Mouse (Mus musculus): ENCODE data around the gene Ctns. TPM values are rescaled to one million over a fixed set of nuclear protein-coding genes. Genes with fewer than 3 reads are reported as not detected.

Gene Ctns
- total RNA-seq, 2 experiments from 2014 or later = 8.3 to 13.3 TPM

GRCm38 (mm10) chr11:73198190-73198589, 652 bp downstream of the Ctns start:
- intact Hi-C loops (cut with DNase I) = loop anchor here (2.0 kb wide), 2 partner anchors 21 to 59 kb away; partner anchors contain the start of genes Emc6, Haspin and Tax1bp3
- no peak for DNase-seq

DNA sequence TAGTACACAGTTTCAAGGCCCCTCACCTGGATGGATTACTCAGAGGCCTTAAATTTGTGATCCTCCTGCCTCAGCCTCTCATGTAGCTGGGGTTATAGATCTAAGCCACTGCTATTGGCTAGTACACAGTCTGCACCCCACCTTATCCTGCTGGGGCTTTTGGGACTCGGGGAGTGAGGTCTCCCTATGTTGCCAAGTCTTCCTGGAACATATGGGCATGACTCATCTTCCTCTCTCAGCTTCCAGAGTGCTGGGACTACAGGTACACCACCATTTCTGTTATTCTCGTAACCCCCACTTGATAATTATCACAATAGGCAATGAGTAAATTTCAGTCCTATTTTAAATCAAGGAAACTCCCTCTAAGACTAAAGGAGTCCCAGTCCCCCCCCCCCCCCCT, 4.4 kb downstream of the Ctns start:
- intact Hi-C loops (cut with DNase I) = no loop called here
- no peak for DNase-seq

DNA sequence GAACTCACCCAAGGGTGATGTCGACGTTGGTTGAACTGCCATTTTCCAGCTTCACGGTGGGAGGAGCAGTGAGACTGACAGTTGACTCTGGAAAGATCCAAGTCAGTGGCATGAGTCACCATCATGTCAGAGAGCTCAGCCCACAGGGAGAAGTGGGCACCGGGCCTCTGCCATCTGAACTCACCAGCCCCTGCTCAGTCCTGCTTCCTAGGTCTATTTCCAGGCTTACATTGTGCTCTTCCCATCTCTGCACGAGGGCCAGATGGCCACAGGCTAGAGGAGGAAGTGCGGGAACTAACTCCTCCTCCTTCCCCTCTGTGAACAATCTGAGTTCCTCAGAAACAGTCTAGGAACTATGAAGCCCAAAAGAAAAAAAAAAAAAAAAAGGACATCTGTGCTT, 5.8 kb downstream of the Ctns start:
- intact Hi-C loops (cut with DNase I) = no loop called here
- no peak for DNase-seq

- no peak for DNase-seq
- intact Hi-C loops (cut with DNase I) = no loop called here
Measured at GRCm38 (mm10) chr11:73187231-73187630, 11.6 kb downstream of the Ctns start.

- intact Hi-C loops (cut with DNase I) = no loop called here
Measured at GRCm38 (mm10) chr11:73185872-73186615, 12.8 kb downstream of the Ctns start.

GRCm38 (mm10) chr11:73177895-73178294, 20.9 kb downstream of the Ctns start:
- intact Hi-C loops (cut with DNase I) = loop anchor here (2.0 kb wide), 1 partner anchor 21 kb away; the partner anchor contains the start of genes Ctns and Shpk
- no peak for DNase-seq

More at GRCm38 (mm10) chr11:73185872-73186615, 12.8 kb downstream of the Ctns start:
- DNase-seq = no peak

GRCm38 (mm10) chr11:73177509-73177875, 21.4 kb downstream of the Ctns start:
- intact Hi-C loops (cut with DNase I) = loop anchor here (2.0 kb wide), 1 partner anchor 21 kb away; the partner anchor contains the start of genes Ctns and Shpk
- DNase-seq = peak; percentile 80 to 85

- DNase-seq = peak; percentile 95 to 96
- intact Hi-C loops (cut with DNase I) = loop anchor here (2.0 kb wide), 1 partner anchor 22 kb away; the partner anchor contains the start of genes Ctns and Shpk
Measured at GRCm38 (mm10) chr11:73176608-73177508, 22.0 kb downstream of the Ctns start, which contains the start of the genes Emc6 and Tax1bp3. Gene Emc6, minus strand, starts transcription at chr11:73177037. Gene Tax1bp3, plus strand, starts transcription at chr11:73177083.

DNA sequence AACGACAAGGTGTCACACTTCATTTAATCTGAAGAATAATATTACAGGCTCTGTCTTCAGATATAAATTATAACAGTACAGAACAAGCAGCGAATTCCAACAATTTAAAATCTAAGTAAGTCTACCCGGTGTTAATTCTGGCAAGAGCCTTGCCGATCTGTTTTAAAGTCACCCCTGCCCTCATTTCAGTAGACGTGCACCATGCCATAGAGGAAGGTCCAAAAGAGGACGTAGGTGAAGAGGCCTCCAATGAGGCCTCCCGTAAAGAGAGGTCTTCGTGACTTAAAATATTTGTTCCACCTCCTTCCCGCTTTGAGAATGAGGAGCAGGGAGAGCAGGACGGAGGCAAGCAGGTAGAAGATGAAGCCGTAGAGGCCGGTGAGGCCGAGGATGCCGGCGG, 22.7 kb downstream of the Ctns start:
- intact Hi-C loops (cut with DNase I) = loop anchor here (2.0 kb wide), 1 partner anchor 23 kb away; the partner anchor contains the start of genes Ctns and Shpk
- no peak for DNase-seq

DNA sequence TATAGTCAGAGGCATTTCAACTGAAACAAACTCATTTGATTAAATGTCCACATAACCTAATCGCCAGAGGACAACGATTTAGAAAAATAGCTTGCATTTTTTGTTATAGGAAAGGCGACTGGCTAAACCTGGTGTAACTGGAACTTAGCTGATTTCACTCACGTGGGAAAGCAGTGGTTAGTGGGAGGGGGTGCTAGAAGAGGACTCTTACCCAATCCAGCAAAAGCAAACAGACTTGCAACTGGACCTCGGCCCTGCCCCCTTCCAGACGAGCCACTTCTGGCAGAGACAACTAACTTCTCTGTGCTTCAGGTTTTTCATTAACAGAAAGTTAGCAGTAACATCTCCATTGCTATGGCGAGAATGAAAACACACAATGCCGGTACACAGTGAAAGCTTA, 23.2 kb downstream of the Ctns start:
- DNase-seq = no peak
- intact Hi-C loops (cut with DNase I) = loop anchor here (2.0 kb wide), 1 partner anchor 23 kb away; the partner anchor contains the start of genes Ctns and Shpk

DNA sequence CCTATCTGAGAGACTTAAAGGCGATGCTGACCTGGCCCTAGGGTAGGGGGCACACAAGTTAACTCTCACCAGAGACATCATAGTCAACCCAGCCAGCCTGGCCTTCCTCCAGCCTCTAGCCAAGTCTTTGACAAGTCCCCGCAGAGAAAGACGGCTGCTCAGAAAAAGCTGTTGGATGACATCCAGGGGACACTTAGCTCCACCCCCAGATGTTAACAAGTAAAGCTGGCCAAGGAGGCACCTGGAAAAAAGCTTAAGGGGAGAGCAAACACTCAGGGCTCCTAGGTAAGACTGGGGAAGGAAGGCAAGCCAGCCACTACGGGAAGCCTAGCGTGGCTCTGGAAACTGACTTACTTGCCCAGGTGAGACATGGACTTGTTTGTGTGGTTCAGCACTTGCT, 26.7 kb downstream of the Ctns start:
- intact Hi-C loops (cut with DNase I) = no loop called here
- DNase-seq = peak; percentile 52 to 65

DNA sequence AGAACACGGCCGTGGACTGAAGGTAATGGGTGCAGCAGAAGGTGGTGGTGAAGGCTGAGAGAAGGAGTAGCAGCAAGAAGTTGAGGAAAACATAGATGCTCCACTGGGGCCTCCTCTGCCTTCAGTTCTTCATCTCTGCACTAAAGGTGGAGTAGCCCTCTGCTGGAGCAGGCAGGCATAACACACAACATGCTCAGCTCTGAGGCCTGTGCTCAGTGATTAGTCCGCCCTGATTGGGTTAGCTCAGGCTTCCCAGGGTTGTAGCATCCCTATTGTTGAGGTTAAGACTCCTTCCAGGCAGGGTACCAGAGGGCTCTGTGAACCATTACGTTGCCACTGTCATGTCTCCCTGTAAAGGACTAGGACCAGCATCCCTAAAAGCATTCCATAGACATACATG, 29.6 kb downstream of the Ctns start:
- intact Hi-C loops (cut with DNase I) = loop anchor here (2.0 kb wide), 1 partner anchor 30 kb away; the partner anchor contains the start of gene Haspin
- peak; percentile 51 to 58 for DNase-seq

DNA sequence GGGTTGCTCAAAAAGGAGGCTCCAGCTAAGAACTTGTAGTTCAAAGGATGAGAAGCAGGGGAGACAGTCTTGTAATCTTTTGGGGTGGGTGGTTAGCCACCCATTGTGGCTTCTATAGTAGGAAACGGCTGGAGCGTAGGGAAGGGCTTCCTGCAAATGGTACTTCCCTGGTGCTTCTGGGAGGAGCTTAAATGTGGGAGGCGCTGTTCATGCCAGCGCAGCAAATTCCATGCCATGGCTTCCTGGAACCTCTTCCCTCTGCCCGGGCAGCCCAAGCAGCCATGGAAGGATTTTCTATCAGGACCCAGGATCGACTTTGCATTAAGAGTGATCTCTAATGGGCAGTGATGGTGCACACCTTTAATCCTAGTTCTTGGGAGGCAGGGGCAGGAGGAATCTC, 30.3 kb downstream of the Ctns start:
- no peak for DNase-seq
- intact Hi-C loops (cut with DNase I) = loop anchor here (2.0 kb wide), 1 partner anchor 30 kb away; the partner anchor contains the start of gene Haspin

- intact Hi-C loops (cut with DNase I) = loop anchor here (2.0 kb wide), 1 partner anchor 29 kb away; the partner anchor contains the start of gene Haspin
- DNase-seq = no peak
Measured at GRCm38 (mm10) chr11:73168071-73168470, 30.8 kb downstream of the Ctns start.

DNA sequence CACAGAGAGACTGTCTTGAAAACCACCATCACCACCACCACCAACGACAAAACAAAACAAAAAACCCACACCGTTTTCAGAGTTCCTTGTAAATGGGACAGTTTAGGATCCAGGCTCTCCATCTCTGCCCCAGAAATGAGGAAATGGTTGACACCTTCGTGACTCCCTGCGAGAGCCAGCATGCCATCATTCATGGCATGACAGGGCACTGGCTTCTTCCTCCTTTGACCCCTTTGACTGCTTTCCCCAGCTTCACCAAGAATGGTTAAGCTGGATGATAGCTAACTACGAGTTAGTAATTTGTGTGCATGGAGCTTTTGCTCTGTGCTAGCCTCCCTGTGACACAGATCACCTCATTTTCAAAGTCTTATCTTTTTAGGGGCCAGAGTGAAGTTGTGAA, 36.6 kb downstream of the Ctns start:
- intact Hi-C loops (cut with DNase I) = no loop called here

DNA sequence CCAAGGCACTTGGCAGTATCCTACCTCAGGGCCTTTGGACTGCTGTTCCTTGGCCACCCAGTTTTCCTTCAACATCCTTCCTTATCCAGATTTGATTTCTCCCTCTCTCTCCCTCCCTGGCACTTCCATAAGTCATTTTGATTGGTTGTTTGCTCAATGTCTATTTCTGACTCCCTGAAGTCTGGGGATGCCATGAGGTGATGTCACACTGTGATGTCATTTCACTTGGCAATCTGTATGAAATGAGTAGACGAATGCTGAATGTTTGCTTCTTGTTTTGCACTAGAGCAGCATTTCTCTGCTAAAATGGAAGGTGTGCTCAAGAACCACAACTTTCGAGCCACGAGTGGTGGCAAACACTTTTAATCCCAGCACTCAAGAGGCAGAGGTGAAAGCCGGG, 37.2 kb downstream of the Ctns start:
- DNase-seq = no peak
- intact Hi-C loops (cut with DNase I) = no loop called here

More for the DNA sequence above, 36.6 kb downstream of the Ctns start:
- no peak for DNase-seq

DNA sequence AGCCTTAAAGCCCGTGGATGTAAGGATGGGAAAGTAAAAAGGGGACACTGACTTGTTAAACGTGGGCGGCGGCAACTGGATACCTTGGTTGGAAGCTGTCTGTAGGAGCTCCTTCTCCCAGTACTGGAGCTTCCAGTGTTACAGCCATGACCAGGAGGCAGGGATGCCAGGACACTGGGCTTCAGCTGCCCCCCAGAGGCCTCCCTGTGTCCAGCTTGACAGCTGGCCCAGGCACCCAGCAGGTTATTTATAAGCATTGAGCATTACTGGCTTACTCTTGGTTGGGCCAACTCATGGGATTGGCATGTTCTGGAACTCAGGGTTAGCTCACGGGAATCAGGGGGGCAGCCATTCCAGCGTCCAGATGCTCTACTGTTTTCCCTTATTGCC, 38.0 kb downstream of the Ctns start:
- peak; percentile 45 to 64 for DNase-seq
- intact Hi-C loops (cut with DNase I) = loop anchor here (1.0 kb wide), 1 partner anchor 23 kb away; the partner anchor contains the start of gene Haspin

DNA sequence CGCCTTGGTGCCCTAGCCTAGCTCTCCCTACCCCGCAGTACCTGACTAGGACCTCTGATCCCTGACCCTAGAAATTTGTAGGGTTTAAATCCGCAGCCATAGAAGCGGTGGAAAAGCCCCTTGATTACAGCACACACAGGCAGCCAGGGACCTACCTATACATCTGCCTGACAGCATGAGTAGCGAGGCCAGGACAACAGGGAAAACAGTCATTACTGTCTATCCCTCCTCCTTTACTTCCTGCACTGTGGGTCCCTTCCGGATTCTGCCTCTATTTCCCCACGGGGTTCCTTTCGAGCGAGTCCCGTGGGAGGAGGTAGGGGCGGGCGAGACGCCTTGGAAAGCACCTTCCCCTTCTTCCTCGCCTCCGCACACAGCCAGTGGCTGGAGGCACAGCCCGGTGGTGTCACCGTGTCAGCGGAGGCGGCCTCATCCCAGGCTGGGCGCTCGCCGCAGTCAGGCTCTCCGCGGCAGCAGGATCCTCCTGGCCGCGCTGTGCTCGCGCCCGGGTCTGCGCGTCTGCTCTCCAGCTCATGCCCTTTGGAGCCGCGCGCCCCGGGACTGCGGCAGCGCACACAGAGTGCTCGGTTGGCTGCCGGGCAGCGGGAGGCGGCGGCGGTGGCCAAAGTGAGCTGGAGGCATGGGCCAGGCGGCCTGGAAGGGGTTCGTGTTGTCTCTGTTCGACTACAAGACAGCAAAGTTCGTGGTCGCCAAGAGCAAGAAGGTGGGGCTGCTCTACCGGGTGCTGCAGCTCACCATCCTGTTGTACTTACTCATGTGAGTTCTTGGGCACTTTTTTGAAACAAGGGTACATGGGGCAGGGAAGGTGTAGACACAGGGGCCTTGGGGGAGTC, 38.7 kb downstream of the Ctns start, which contains the start of gene P2rx5:
Gene P2rx5 (plus strand): TSS at position 465 of the 854 bp plus-strand sequence.
- DNase-seq = peak; percentile 47 to 66
- intact Hi-C loops (cut with DNase I) = loop anchor here (1.0 kb wide), 1 partner anchor 22 kb away; the partner anchor contains the start of gene Haspin

- no peak for DNase-seq
- intact Hi-C loops (cut with DNase I) = no loop called here
Measured at GRCm38 (mm10) chr11:73155071-73155470, 43.8 kb downstream of the Ctns start.

DNA sequence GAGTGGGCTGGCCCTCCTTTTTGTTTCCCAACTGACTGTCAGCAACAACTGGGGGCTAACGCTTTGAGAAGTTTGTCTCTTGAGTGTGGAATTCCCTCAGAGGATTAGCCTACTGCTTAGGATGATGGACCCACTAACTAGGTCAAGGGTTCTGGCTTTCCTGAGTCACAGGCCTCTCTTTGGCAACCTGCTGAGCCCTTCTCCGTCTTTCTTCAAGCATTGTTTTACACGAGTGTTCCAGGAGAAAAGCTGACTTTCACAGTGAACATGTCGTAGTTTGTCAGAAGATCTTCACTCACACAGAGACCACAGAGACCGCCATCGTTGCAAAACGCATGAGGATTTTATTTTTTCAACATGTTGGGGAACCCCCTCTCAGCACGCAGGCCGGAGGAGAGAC, 50.6 kb downstream of the Ctns start:
- no peak for DNase-seq
- intact Hi-C loops (cut with DNase I) = no loop called here
